Mouse (Mus musculus) small intestine, adult 2 months (tissue): ENCODE results near the gene Clcn1. TPM values are rescaled to one million over a fixed set of nuclear protein-coding genes. Genes with fewer than 3 reads are reported as not detected.

Source experiments
- H3K27ac ChIP-seq: fragments of 200-500 bp; 2 replicates; pipeline ENCODE4 v1.5.1; 2012; ENCODE audit warnings: low read depth, low read length, control low read depth, inconsistent platforms; ENCODE audit not compliant: insufficient read depth
- H3K27me3 ChIP-seq: fragments of 200-500 bp; 2 replicates; pipeline ENCODE4 v1.6.1; 2012; ENCODE audit warnings: mild to moderate bottlenecking, moderate library complexity, low read length, inconsistent platforms; ENCODE audit not compliant: control insufficient read depth, insufficient read depth
- H3K36me3 ChIP-seq: fragments of 200-500 bp; 2 replicates; pipeline ENCODE4 v1.6.1; 2012; ENCODE audit warnings: mild to moderate bottlenecking, low read length, control low read depth, inconsistent platforms; ENCODE audit not compliant: control insufficient read depth, insufficient read depth
- H3K4me1 ChIP-seq: fragments of 200-500 bp; 2 replicates; pipeline ENCODE4 v1.6.1; 2012; ENCODE audit warnings: low read length, inconsistent platforms, mixed read lengths; ENCODE audit not compliant: control insufficient read depth, insufficient read depth, insufficient read length
- H3K4me3 ChIP-seq: fragments of 200-500 bp; 2 replicates; pipeline ENCODE4 v1.5.1; 2012; ENCODE audit warnings: low read depth, mild to moderate bottlenecking, control low read depth, inconsistent platforms, low read length, moderate library complexity
- CTCF ChIP-seq: fragments of 200-500 bp; IDR thresholded peaks from 2 replicates; pipeline ENCODE4 v1.5.1; 2012; ENCODE audit warnings: low read depth, mild to moderate bottlenecking, control low read depth, inconsistent platforms, low read length, moderate library complexity, mixed read lengths; ENCODE audit not compliant: insufficient replicate concordance, insufficient read length; ENCODE audit errors: extremely low read depth
- POLR2A ChIP-seq: fragments of 200-500 bp; IDR thresholded peaks from 2 replicates; pipeline ENCODE4 v1.6.1; 2012; ENCODE audit warnings: low read depth, mild to moderate bottlenecking, control low read depth, inconsistent platforms, low read length, moderate library complexity
- WGBS: fragments of 180-500 bp; shearing (Covaris S2); methylation state at CpG from one replicate; pipeline ENCODE4 v1.1.7; 2018; 5-methylcytosine and 5-hydroxymethylcytosine counted together
- polyA plus RNA-seq: library from polyadenylated mRNA; depleted of rRNA; stranded (reverse); fragments of >200 nt; gene quantifications from 2 replicates; pipeline ENCODE4 v1.2.3, GENCODE M21; 2012

Gene Clcn1
- polyA plus RNA-seq, 1 experiment, result 0.18 TPM

GRCm38 (mm10) chr6:42326509-42326908 lies 40.0 kb downstream of the Clcn1 start:
- Histone ChIP-seq H3K4me1 (peaks cover 3% of the 10 kb centered on the region; the same call in 1 of the 2 replicates), H3K27ac (no peak overlapping the region), H3K27me3 (peaks cover 27% of the 10 kb centered on the region), H3K36me3 (no peaks in the 10 kb centered on the region), H3K4me3 (no peak overlapping the region)
- TF ChIP-seq CTCF (no peak), POLR2A (no peak)
- WGBS, result 86% methylated on average over 3 of the region's 3 CpGs

- WGBS, result 62% methylated on average over 3 of the region's 3 CpGs
- H3K36me3 ChIP-seq, result no peaks in the 10 kb centered on the region
- H3K4me1 ChIP-seq, result peaks cover under 1% of the 10 kb centered on the region; the same call in 1 of the 2 replicates
- H3K4me3 ChIP-seq, result no peak overlapping the region
- no peak overlapping the region for H3K27ac ChIP-seq
- no peak for TF ChIP-seq CTCF
- no peak for TF ChIP-seq POLR2A
- peaks cover 10% of the 10 kb centered on the region for H3K27me3 ChIP-seq
Observed at GRCm38 (mm10) chr6:42328757-42329156, 42.3 kb downstream of the Clcn1 start.

GRCm38 (mm10) chr6:42330216-42330615 lies 43.7 kb downstream of the Clcn1 start:
- Histone ChIP-seq H3K4me1 (no peaks in the 10 kb centered on the region), H3K36me3 (no peaks in the 10 kb centered on the region), H3K27ac (no peak overlapping the region), H3K27me3 (no peaks in the 10 kb centered on the region), H3K4me3 (no peak overlapping the region)
- TF ChIP-seq POLR2A (no peak), CTCF (no peak)
- 79% methylated on average over 3 of the region's 3 CpGs for WGBS

GRCm38 (mm10) chr6:42330946-42331345 lies 44.5 kb downstream of the Clcn1 start:
- 87% methylated on average over 3 of the region's 3 CpGs for WGBS
- no peak overlapping the region for H3K27ac ChIP-seq
- H3K4me3 ChIP-seq, result no peak overlapping the region
- no peaks in the 10 kb centered on the region for H3K4me1 ChIP-seq
- TF ChIP-seq POLR2A (no peak), CTCF (no peak)
- H3K27me3 ChIP-seq, result no peaks in the 10 kb centered on the region
- H3K36me3 ChIP-seq, result no peaks in the 10 kb centered on the region

GRCm38 (mm10) chr6:42339189-42339588 lies 52.7 kb downstream of the Clcn1 start:
- TF ChIP-seq POLR2A, result no peak
- no peak for TF ChIP-seq CTCF
- Histone ChIP-seq H3K27ac (no peak overlapping the region), H3K27me3 (no peaks in the 10 kb centered on the region), H3K4me3 (no peak overlapping the region), H3K4me1 (no peaks in the 10 kb centered on the region), H3K36me3 (no peaks in the 10 kb centered on the region)
- 74% methylated on average over 2 of the region's 2 CpGs for WGBS

GRCm38 (mm10) chr6:42339981-42340380 lies 53.5 kb downstream of the Clcn1 start:
- Histone ChIP-seq H3K4me3 (no peak overlapping the region), H3K27ac (no peak overlapping the region), H3K27me3 (no peaks in the 10 kb centered on the region), H3K36me3 (no peaks in the 10 kb centered on the region), H3K4me1 (no peaks in the 10 kb centered on the region)
- no peak for TF ChIP-seq POLR2A
- no peak for TF ChIP-seq CTCF
- 61% methylated on average over 5 of the region's 5 CpGs for WGBS

- H3K4me1 ChIP-seq, result no peaks in the 10 kb centered on the region
- H3K27ac ChIP-seq, result no peak overlapping the region
- 26% methylated on average over 1 of the region's 1 CpGs for WGBS
- no peaks in the 10 kb centered on the region for H3K36me3 ChIP-seq
- TF ChIP-seq CTCF (no peak), POLR2A (no peak)
- no peaks in the 10 kb centered on the region for H3K27me3 ChIP-seq
- H3K4me3 ChIP-seq, result no peak overlapping the region
Observed at GRCm38 (mm10) chr6:42342171-42342570, 55.7 kb downstream of the Clcn1 start.
